Mouse (Mus musculus) embryonic stem cell, embryonic (primary cell): ENCODE data around the gene Cplx3.

ENCODE experiments used
- CTCF ChIA-PET, 4 experiments: fragments of 300-600 bp in 2 of 4; fragments of 350-600 bp in 2 of 4; sonication (Branson Sonifier 250); formaldehyde crosslinking; loops; one replicate each; lab custom pipeline; 2022; ENCODE audit warnings: inconsistent platforms in 2 of 4; lab: Charles Lee
- POLR2A ChIA-PET, 4 experiments: fragments of 300-600 bp in 2 of 4; fragments of 350-600 bp in 2 of 4; sonication (Branson Sonifier 250); formaldehyde crosslinking; loops; one replicate each; lab custom pipeline; 2022; ENCODE audit warnings: antibody characterized with exemption in 4 of 4, inconsistent platforms in 1 of 4; lab: Charles Lee

Cplx3 gene

DNA sequence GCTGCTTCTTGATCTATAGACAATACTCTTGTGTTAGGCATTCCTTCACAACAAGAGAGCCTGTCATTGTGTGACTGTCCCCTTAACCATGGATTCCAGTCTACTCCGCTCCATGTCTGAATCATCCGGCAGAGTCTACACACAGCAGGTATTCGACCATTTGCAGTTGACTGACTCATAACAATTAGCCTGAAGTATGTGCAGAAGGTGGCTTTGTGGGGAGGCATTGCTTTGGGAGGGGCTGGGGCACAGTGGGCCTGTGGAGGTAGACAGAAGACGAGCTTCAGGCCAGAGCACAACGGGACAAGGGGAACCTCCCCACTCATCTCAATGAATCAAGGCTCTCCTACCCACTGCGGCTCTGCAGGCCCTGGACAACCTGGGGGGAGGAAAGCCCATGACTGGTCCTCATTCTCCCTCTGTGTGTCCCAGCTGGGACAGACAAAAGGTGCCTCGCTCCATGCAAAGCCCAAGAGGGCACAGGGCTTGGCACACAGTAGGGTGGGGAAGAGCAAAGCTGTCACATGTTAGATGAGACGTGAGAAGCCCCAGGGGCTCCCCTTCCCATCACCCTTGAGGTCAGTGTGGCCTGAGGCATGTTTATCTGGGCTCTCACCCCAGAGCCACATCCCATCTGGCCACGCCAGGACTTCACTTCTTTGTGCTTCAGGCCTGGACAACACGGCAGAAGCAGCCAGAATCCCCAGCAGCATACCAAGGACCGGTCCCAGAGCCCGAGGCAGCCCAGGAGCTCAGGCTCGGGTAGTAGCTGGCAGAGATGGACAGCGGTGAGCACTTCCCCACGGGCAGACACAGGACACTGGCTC is 19.8 kb upstream of the Cplx3 start:
- CTCF ChIA-PET = interaction anchor here in 3 of 4 experiments (0.5 to 1.5 kb wide), 3 partner anchors 12 to 366 kb away, joined by 3 to 6 read pairs (median 5); no protein-coding TSS in a partner anchor

DNA sequence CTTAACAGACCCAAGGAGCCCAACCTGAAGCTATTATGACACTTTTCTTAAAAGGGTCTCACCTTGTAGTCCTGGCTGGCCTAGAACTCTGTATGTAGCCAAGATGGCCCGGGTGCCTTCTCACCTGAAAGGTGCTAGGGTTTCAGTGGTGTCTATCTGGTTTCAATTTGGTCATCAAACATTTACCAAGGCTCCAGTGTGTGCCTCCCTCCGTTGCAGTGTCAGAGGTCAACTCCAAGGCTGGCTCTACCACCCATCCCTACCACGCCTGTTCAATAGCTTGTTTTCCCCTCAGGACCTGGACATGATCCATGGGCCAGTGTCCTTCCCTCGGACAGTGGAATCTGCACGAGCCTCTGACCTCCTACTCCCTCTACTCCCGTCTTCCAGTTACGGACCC is 18.2 kb upstream of the Cplx3 start:
- CTCF ChIA-PET = interaction anchor here in 2 of 4 experiments (1.3 to 1.5 kb wide), 2 partner anchors 9 to 139 kb away, joined by 3 to 4 read pairs; no protein-coding TSS in a partner anchor
- POLR2A ChIA-PET = interaction anchor here in 1 of 4 experiments (1.0 to 1.3 kb wide), 2 partner anchors 29 to 31 kb away, joined by 3 read pairs; partner anchors contain the start of gene Csk

More for the DNA sequence above, 19.8 kb upstream of the Cplx3 start:
- POLR2A ChIA-PET = interaction anchor here in 3 of 4 experiments (0.5 to 2.0 kb wide), 7 partner anchors 20 to 167 kb away, joined by 3 to 5 read pairs (median 3); partner anchors contain the start of genes Cox5a (in 1 of the 3) and Csk (in 1 of the 3)

DNA sequence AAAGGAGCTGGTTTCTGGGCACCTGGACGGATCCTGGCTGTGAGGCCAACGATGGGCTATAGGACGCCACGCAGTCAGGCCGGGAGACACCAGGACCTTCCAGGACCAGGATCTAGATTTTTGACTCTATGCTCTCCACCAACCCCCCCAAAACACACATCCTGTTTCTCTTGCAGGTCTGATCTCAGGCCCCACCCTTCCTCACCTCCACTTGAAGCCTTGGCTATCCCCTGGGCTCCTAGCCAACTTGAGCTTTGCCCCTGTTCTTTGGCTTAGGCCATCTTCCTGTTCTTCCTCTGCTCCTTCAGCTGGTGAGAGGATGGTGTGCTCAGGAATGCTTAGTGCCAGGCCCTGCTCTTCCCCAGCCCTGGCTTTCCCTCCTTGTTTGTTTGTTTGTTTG is 14.6 kb upstream of the Cplx3 start, which contains the start of gene Lman1l:
Gene Lman1l, minus strand, starts transcription at position 101 of the 400 bp plus-strand sequence.
- ChIA-PET POLR2A (interaction anchor here in 3 of 4 experiments (0.6 to 1.7 kb wide), 4 partner anchors 9 to 161 kb away, joined by 3 to 7 read pairs (median 5); partner anchors contain the start of gene Rpp25 (in 1 of the 3)), CTCF (interaction anchor here (0.5 to 2.1 kb wide), 6 partner anchors 8 to 1409 kb away, joined by 3 to 12 read pairs (median 8); no protein-coding TSS in a partner anchor)

DNA sequence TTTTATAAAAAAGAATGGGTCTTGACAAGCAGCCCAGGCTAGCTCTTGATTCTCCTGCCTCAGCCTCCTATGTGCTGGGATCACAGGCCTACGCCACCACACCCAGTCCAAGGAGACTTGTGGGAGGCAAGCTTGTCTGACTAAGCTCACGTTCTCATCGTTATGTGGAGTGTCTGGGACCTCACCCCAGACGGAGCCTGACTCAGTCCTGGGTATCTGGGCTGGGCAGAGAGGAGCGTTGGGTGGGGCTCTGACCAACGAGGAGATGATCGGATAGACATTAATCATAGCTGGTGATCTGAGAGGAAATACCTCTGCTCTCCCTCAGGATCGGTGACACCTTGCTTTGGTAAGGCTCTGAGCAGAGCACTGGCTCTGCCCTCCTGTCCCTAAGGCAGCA is 12.8 kb upstream of the Cplx3 start:
- POLR2A ChIA-PET = interaction anchor here in 2 of 4 experiments (0.6 to 1.5 kb wide), 5 partner anchors 13 to 77 kb away, joined by 3 read pairs; partner anchors contain the start of gene Cplx3 (in 1 of the 2)

DNA sequence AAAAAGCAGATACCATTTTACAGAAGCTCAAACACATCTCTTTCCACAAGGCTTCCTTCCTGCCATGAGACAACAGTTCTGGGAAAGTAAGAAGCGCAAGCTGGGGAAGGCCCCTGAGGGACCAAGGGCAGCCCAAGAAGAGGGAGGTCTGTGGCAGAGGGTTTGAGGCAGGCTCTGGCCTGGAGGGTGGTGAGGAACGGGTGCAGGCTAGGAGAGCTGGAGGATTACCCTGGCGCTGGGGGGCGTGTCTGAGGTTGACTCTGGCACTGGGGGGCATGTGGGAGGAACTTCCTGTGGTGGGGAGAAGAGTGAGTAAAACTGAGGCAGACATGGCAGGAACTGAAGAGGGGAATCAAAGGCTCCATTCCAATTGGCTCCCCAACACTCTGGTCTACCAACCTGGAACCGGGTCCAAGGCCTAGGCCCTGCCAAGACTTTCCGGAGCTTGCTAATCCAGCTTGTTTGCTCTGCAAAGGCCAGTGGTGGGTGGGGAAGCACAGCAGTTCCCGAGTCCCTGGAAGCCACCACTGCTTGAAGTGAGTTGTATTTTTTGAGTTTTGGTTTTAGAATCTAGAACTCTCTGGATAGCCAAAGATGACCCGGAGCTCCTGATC is 11.6 kb upstream of the Cplx3 start:
- POLR2A ChIA-PET = interaction anchor here in 2 of 4 experiments (0.7 to 1.5 kb wide), 4 partner anchors 12 to 114 kb away, joined by 3 to 4 read pairs (median 3); partner anchors contain the start of genes Cplx3 (in 1 of the 2) and Rpp25 (in 1 of the 2)
- CTCF ChIA-PET = interaction anchor here in 3 of 4 experiments (0.6 to 2.4 kb wide), 7 partner anchors 11 to 101 kb away, joined by 3 to 15 read pairs (median 3); partner anchors contain the start of gene Csk (in 1 of the 3)

More for the DNA sequence above, 12.8 kb upstream of the Cplx3 start:
- CTCF ChIA-PET = interaction anchor here (0.6 to 2.4 kb wide), 7 partner anchors 10 to 984 kb away, joined by 3 to 15 read pairs (median 6); no protein-coding TSS in a partner anchor

DNA sequence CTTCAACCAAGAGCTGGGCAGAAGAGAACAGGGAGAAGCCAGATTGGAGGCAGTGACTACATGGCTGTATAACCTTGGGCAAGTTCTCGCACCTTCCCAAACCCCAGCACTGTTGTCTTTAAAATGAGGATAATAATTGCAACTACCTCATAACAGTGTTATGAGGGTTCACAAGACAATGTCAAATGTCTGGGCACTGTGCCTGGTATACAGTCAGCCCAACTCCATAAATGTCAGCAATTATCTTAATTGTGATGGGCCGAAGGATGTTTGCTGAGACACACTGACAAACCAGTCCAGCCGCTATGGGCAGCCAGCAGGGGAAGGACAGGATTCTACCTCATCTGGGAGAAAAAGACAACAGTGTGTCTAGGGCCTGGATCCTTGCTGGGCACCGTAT is 8.7 kb upstream of the Cplx3 start:
- CTCF ChIA-PET = interaction anchor here in 3 of 4 experiments (0.6 to 3.4 kb wide), 5 partner anchors 14 to 92 kb away, joined by 3 to 11 read pairs (median 3); no protein-coding TSS in a partner anchor
- POLR2A ChIA-PET = interaction anchor here in 2 of 4 experiments (0.6 to 1.1 kb wide), 2 partner anchors 17 to 318 kb away, joined by 3 to 4 read pairs; no protein-coding TSS in a partner anchor

DNA sequence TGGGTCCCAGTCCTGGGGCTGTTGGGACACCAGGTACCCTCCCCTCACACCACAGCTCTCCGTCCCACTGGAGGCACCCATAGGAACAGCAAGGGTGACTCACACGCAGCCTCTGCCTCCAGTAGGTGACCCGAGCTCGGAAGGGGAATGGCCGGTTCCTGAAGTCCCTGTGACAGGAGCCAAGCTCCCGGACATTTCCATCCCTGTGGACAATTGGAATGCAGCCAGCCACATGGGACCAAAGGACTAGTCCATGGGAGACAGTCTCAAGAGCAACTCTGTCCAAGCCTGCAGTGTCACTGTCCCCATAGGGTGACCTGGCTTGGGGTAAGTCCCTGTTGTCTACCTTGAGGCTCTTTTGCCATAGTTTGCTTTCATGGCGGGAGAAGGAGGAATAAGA is 7.9 kb upstream of the Cplx3 start:
- ChIA-PET POLR2A (interaction anchor here in 2 of 4 experiments (0.7 to 1.4 kb wide), 3 partner anchors 9 to 111 kb away, joined by 3 to 6 read pairs (median 4); partner anchors contain the start of gene Rpp25 (in 1 of the 2)), CTCF (interaction anchor here (0.6 to 3.4 kb wide), 6 partner anchors 12 to 45 kb away, joined by 3 to 11 read pairs (median 5); no protein-coding TSS in a partner anchor)

DNA sequence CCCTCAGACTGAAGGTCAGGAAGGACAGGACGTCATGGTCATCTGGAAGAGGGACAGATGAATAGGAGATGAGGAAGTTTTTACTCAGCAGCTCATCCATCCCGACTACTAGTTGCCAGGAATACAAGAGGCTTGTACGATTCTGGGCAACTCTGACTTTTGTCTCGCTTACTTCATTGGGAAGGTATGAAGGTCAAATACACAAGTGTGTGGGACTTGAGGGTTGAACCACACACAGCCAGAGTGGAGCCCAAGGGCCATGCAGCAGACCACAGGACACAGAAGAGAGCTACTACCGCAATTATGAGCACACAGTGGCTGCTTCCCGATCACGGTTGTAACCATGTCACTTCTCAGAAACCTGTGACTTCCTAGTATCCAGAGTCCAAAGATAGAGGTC is 6.5 kb upstream of the Cplx3 start:
- POLR2A ChIA-PET = interaction anchor here in 2 of 4 experiments (0.6 kb wide), 2 partner anchors 96 to 276 kb away, joined by 3 to 6 read pairs; no protein-coding TSS in a partner anchor
- CTCF ChIA-PET = interaction anchor here in 3 of 4 experiments (0.6 to 3.4 kb wide), 3 partner anchors 17 to 92 kb away, joined by 3 to 11 read pairs (median 4); no protein-coding TSS in a partner anchor

DNA sequence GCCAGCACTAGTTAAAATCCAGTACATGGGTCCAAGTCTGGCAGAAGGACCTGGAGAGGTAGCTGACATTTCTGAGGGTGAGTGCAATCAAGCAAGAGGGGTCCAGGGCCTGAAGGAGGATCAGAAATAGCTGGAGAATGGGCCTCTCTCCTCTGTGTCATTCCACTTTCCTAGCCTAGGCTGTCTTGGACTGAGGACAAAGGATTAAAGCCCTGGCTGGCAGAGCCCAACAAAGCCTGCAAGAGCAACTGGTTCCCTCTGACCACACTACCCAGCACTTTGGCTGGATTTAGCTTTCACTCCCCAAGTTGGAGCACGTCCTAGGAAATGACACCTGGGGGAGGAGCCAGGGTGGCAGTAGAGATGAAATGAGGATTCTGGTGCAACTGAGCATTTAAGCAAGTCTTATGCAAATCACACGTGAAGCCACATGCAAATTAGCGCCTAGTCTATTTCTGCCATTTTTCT is 4.3 kb upstream of the Cplx3 start:
- ChIA-PET POLR2A (interaction anchor here in 2 of 4 experiments (0.5 to 1.6 kb wide), 4 partner anchors 21 to 645 kb away, joined by 3 read pairs; partner anchors contain the start of genes Csk (in 1 of the 2) and Ulk3 (in 1 of the 2)), CTCF (interaction anchor here in 3 of 4 experiments (0.6 to 1.4 kb wide), 6 partner anchors 8 to 1315 kb away, joined by 3 to 11 read pairs (median 4); no protein-coding TSS in a partner anchor)

DNA sequence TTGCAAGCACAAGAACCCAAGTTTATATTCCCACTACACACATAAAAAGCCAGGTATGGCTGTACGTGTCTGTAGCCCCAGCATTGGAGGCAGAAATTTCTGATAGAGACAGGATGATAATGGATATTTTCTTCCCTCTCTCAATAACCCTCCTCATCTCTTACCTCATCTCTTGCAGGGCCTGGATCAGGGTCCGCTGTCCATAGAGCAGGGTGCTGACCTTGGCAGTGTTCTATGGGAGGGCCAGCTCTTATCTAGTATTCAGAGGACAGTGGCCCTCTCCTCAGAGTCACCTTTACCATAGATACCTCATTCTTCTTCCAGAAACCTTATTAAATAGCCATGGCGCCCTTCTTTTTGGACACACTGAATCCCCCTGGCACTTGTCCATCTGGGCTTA is 3.7 kb upstream of the Cplx3 start:
- CTCF ChIA-PET = interaction anchor here in 3 of 4 experiments (0.6 to 1.4 kb wide), 4 partner anchors 9 to 1316 kb away, joined by 4 to 7 read pairs (median 4); no protein-coding TSS in a partner anchor
- POLR2A ChIA-PET = interaction anchor here in 1 of 4 experiments (0.5 to 1.6 kb wide), 3 partner anchors 20 to 645 kb away, joined by 3 read pairs; partner anchors contain the start of genes Csk and Ulk3

DNA sequence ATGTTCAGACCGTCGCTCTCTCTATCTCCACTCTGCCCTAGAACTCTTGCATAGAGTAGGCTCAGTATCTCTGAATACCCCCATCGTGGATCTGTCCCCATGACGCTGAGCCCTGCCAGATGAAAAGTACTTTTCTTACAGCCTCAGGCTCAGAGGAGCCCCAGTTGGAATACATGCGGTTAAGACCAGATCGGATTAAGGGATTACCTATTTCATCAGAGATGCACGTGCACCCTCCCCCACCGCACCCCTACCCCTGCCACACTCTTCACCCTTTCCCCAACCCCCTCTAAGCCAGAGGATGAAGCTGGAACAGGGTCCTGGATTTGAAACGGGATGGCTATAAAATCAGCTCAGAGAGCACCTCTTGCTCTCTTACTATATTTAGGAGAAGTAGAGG is 578 bp downstream of the Cplx3 start:
- ChIA-PET CTCF (interaction anchor here in 3 of 4 experiments (0.6 to 1.9 kb wide), 9 partner anchors 16 to 470 kb away, joined by 3 to 11 read pairs (median 5); partner anchors contain the start of gene Ulk3 (in 1 of the 3)), POLR2A (interaction anchor here in 3 of 4 experiments (0.6 to 1.4 kb wide), 7 partner anchors 13 to 655 kb away, joined by 3 to 5 read pairs (median 3); partner anchors contain the start of genes Cox5a (in 1 of the 3), Rpp25 (in 1 of the 3), Sema7a (in 1 of the 3) and Snupn (in 1 of the 3))

DNA sequence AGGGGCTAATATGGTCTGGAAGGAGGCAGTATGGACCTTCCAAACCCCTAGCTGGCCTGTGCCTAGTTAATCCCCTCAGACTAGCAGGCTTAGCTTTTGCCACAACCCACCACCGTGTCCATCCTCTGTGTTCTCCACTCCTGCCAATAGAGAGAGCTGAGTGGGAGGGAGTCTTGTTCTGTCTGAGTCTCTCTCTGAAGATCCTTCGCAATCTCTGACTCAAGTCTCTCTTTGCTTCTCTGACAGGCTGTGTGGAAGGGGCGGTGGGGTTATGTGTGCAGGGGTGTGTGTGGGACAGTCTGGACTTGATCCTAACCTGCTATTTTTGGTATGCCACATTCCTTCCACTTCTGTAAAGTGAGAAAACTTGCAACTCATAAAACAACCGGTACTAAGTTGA is 1.2 kb downstream of the Cplx3 start:
- ChIA-PET CTCF (interaction anchor here in 3 of 4 experiments (1.0 to 1.9 kb wide), 3 partner anchors 25 to 155 kb away, joined by 3 to 11 read pairs (median 6); no protein-coding TSS in a partner anchor), POLR2A (interaction anchor here in 1 of 4 experiments (1.2 kb wide), 1 partner anchor 101 kb away, joined by 4 read pairs; the partner anchor contains the start of gene Rpp25)

DNA sequence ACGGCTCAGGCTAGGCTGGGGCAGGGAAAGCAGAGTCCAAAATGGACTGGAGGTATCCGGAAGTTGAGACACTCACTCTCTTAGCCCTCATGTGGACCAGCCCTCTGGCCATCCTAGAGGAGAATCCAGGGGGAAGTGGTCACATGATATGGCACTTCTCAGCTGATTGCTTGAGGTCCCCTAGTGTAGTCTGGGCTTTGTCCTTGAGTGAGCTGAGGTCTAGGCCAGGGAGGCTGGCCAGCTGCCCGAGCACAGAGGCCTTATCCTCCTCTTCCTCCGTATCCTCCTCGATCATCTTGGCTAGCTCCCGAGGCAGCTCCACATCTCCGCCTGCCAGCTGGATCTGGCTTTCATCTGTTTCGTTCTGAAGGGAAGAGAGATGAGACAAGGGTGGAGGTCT is 4.0 kb downstream of the Cplx3 start:
- ChIA-PET POLR2A (interaction anchor here in 2 of 4 experiments (0.6 to 1.1 kb wide), 2 partner anchors 11 to 1754 kb away, joined by 3 to 4 read pairs; no protein-coding TSS in a partner anchor), CTCF (interaction anchor here (0.6 to 1.2 kb wide), 5 partner anchors 8 to 1026 kb away, joined by 3 to 4 read pairs (median 3); no protein-coding TSS in a partner anchor)

DNA sequence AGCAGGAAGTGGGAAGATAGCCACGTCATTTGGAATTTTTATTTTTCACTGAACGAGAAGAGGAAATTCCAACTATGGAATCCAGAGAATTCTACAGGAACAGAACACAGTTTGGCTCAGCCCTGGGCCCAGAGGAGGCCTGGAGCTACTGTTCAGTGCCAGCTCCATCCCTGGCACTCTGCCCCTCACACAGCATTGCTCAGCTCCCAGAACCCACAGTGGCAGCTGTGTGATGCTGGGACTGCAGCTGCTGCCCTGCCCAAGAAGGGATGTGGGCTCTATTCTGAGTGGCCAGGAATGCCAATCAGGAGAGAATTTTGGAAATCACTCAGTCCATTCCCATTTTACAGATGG is 4.8 kb downstream of the Cplx3 start:
- ChIA-PET POLR2A (no interaction called here), CTCF (interaction anchor here in 1 of 4 experiments (1.1 kb wide), 1 partner anchor 28 kb away, joined by 3 read pairs; no protein-coding TSS in a partner anchor)

DNA sequence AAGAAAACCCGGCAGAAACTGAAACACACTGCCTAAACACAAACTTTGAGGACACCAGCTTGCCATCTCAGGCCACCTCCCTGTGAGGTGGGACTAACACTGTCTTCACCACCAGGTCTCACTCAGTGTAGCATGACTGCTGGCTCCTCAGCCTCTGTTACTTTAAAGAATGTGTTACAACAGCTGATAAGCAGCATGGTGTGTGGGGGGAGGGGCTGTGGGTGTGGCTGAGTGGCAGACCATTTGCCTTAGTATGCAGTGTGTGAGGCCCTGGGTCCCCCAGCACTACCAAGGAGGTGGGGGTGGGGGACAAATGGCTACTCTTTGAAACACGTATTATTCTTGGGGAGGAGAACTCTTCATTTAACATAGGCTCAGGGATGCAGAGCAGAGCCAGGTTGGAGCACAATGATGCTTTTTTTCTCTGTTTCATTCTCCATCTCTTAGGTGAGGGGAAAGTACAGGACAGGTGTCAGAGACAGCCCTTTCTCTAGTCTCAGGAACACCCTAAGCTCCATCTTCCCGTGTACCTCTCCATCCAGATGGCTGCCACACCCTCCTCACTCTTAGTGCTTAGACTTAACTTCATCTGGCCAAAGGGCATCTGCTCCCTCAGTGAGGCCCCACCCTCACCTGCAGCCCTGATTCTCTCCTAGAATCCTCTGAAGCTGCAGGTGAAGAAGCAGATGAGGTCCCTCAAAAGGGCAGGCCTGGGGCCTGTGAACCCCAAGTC is 5.3 kb downstream of the Cplx3 start:
- ChIA-PET POLR2A (interaction anchor here in 2 of 4 experiments (0.6 to 1.5 kb wide), 5 partner anchors 9 to 353 kb away, joined by 3 to 4 read pairs (median 3); no protein-coding TSS in a partner anchor), CTCF (interaction anchor here in 3 of 4 experiments (0.6 to 1.1 kb wide), 3 partner anchors 10 to 59 kb away, joined by 3 to 7 read pairs (median 4); no protein-coding TSS in a partner anchor)
